Mouse (Mus musculus) natural killer cell, adult 2 months (primary cell): ENCODE data around the gene Dlgap4.

Experiments used
- DNase-seq, 2 experiments: peaks; one replicate each; pipeline ENCODE4 v3.0.0; 2022; ENCODE audit warnings: low spot score in 2 of 2

Dlgap4 gene

GRCm38 (mm10) chr2:156741265-156741664, 127.8 kb downstream of the Dlgap4 start:
- DNase-seq: no peak

GRCm38 (mm10) chr2:156741998-156742397, 128.5 kb downstream of the Dlgap4 start:
- no peak for DNase-seq

GRCm38 (mm10) chr2:156743248-156743647, 129.7 kb downstream of the Dlgap4 start:
- DNase-seq: no peak

- no peak for DNase-seq
Observed at GRCm38 (mm10) chr2:156744414-156744813, 130.9 kb downstream of the Dlgap4 start.

GRCm38 (mm10) chr2:156747315-156747714, 133.8 kb downstream of the Dlgap4 start:
- DNase-seq: no peak

- DNase-seq: no peak
Observed at GRCm38 (mm10) chr2:156749687-156750086, 136.2 kb downstream of the Dlgap4 start.

GRCm38 (mm10) chr2:156756937-156757336, 143.4 kb downstream of the Dlgap4 start:
- no peak for DNase-seq

GRCm38 (mm10) chr2:156760843-156761505, 147.5 kb downstream of the Dlgap4 start:
- no peak for DNase-seq

- DNase-seq: no peak
Observed at GRCm38 (mm10) chr2:156761521-156762278, 148.2 kb downstream of the Dlgap4 start.

- no peak for DNase-seq
Observed at GRCm38 (mm10) chr2:156762499-156762898, 149.0 kb downstream of the Dlgap4 start.

- peak; percentile 16 to 58 for DNase-seq
Observed at GRCm38 (mm10) chr2:156763101-156763500, 149.6 kb downstream of the Dlgap4 start.

- DNase-seq: no peak
Observed at GRCm38 (mm10) chr2:156764022-156764421, 150.5 kb downstream of the Dlgap4 start.

GRCm38 (mm10) chr2:156764747-156765146, 151.2 kb downstream of the Dlgap4 start:
- no peak for DNase-seq

GRCm38 (mm10) chr2:156765593-156765992, 152.1 kb downstream of the Dlgap4 start:
- DNase-seq: no peak

- no peak for DNase-seq
Observed at GRCm38 (mm10) chr2:156766227-156767019, 152.9 kb downstream of the Dlgap4 start.

GRCm38 (mm10) chr2:156767108-156767507, 153.6 kb downstream of the Dlgap4 start:
- no peak for DNase-seq

GRCm38 (mm10) chr2:156769274-156769673, 155.8 kb downstream of the Dlgap4 start:
- no peak for DNase-seq

- DNase-seq: no peak
Observed at GRCm38 (mm10) chr2:156773470-156773869, 160.0 kb downstream of the Dlgap4 start.

GRCm38 (mm10) chr2:156774035-156774737, 160.7 kb downstream of the Dlgap4 start:
- no peak for DNase-seq

GRCm38 (mm10) chr2:156774738-156775454, 161.4 kb downstream of the Dlgap4 start, which contains the start of gene Myl9:
Gene Myl9, plus strand, starts transcription at chr2:156775420.
- no peak for DNase-seq
